Mouse (Mus musculus) C2C12 (cell line): Measurements from ENCODE around the gene Prpf19. TPM values are rescaled to one million over a fixed set of nuclear protein-coding genes. Genes with fewer than 3 reads are reported as not detected.

Source experiments
- H3K27me3 ChIP-seq: one replicate; pipeline ENCODE4 v1.6.1; 2011; ENCODE audit not compliant: control insufficient read depth, insufficient read depth, insufficient read length
- H3K36me3 ChIP-seq: one replicate; pipeline ENCODE4 v1.6.1; 2011; ENCODE audit not compliant: control insufficient read depth, insufficient read depth
- H3K4me3 ChIP-seq: one replicate; pipeline ENCODE4 v1.5.1; 2011; ENCODE audit warnings: mild to moderate bottlenecking, control low read depth; ENCODE audit not compliant: poor library complexity, insufficient read depth, severe bottlenecking
- H3K79me2 ChIP-seq: one replicate; pipeline ENCODE4 v1.6.1; 2011; ENCODE audit not compliant: control insufficient read depth, insufficient read depth
- H3K79me3 ChIP-seq: one replicate; pipeline ENCODE4 v1.6.1; 2011; ENCODE audit warnings: low read depth, control low read depth
- H3ac ChIP-seq: one replicate; pipeline ENCODE3; 2011; ENCODE audit warnings: low read depth; ENCODE audit not compliant: control insufficient read depth, insufficient read length
- CEBPB ChIP-seq: IDR thresholded peaks from one replicate; pipeline ENCODE4 v1.6.1; 2011; ENCODE audit warnings: low read depth, mild to moderate bottlenecking, control low read depth, moderate library complexity
- CTCF ChIP-seq: IDR thresholded peaks from one replicate; pipeline ENCODE4 v1.5.1; 2011; ENCODE audit not compliant: control insufficient read depth, insufficient read depth, insufficient read length
- FOSL1 ChIP-seq: IDR thresholded peaks from one replicate; pipeline ENCODE4 v1.8.0; 2011; ENCODE audit warnings: mild to moderate bottlenecking, low read length; ENCODE audit not compliant: poor library complexity, insufficient read depth, severe bottlenecking
- MAX ChIP-seq: IDR thresholded peaks from one replicate; pipeline ENCODE4 v1.6.1; 2011; ENCODE audit warnings: mild to moderate bottlenecking, control low read depth
- MYOD1 ChIP-seq: IDR thresholded peaks from one replicate; pipeline ENCODE4 v1.6.1; 2011; ENCODE audit warnings: low read depth; ENCODE audit not compliant: control insufficient read depth, insufficient read length
- MYOG ChIP-seq: IDR thresholded peaks from one replicate; pipeline ENCODE4 v1.6.1; 2011; ENCODE audit not compliant: control insufficient read depth, insufficient read length; ENCODE audit errors: extremely low read depth
- USF1 ChIP-seq: IDR thresholded peaks from one replicate; pipeline ENCODE4 v1.6.1; 2011; ENCODE audit warnings: low read depth, mild to moderate bottlenecking, control low read depth, moderate library complexity
- polyA plus RNA-seq: library from polyadenylated mRNA; unstranded; fragments of >200 nt; fragmentation: generic; extraction: Trizol; gene quantifications from one replicate; pipeline ENCODE4 v1.2.1, GENCODE M21; 2012; ENCODE audit warnings: missing spikeins

Prpf19 gene
- polyA plus RNA-seq, 1 experiment: 299 TPM

- Histone ChIP-seq H3K36me3 (peaks cover 19% of the 10 kb centered on the region), H3K27me3 (no peaks in the 10 kb centered on the region), H3ac (no peak overlapping the region), H3K4me3 (peak overlapping the region; percentile 72), H3K79me2 (peaks cover 62% of the 10 kb centered on the region), H3K79me3 (peaks cover 52% of the 10 kb centered on the region)
- TF ChIP-seq FOSL1: no peak
- TF ChIP-seq MYOD1: no peak
- TF ChIP-seq CTCF: peak; percentile 51
- TF ChIP-seq MAX: no peak
- no peak for TF ChIP-seq USF1
Observed at GRCm38 (mm10) chr19:10880085-10880974, 14.7 kb upstream of the Prpf19 start.

- Histone ChIP-seq H3ac (peak overlapping the region; percentile 78), H3K79me2 (peaks cover 55% of the 10 kb centered on the region), H3K4me3 (peak overlapping the region; percentile 72), H3K27me3 (no peaks in the 10 kb centered on the region), H3K79me3 (peaks cover 45% of the 10 kb centered on the region), H3K36me3 (peaks cover 16% of the 10 kb centered on the region)
- TF ChIP-seq MAX: peak; percentile 32
- TF ChIP-seq FOSL1: no peak
- TF ChIP-seq MYOD1: peak; percentile 63
- no peak for TF ChIP-seq USF1
Observed at GRCm38 (mm10) chr19:10880975-10881425, 14.0 kb upstream of the Prpf19 start.

GRCm38 (mm10) chr19:10881426-10882154, 13.4 kb upstream of the Prpf19 start, which contains the start of gene Tmem109:
Gene Tmem109 (minus strand): TSS chr19:10882001.
- Histone ChIP-seq H3K36me3 (peaks cover 16% of the 10 kb centered on the region), H3K27me3 (no peaks in the 10 kb centered on the region), H3ac (peak within 1 kb of the TSS; percentile 78), H3K4me3 (peak within 1 kb of the TSS; percentile 72), H3K79me3 (peaks cover 42% of the 10 kb centered on the region), H3K79me2 (peaks cover 50% of the 10 kb centered on the region)
- TF ChIP-seq USF1 (no peak), MAX (peak; percentile 83), FOSL1 (no peak), MYOG (no peak), CTCF (peak; percentile 20), CEBPB (no peak)

GRCm38 (mm10) chr19:10892201-10892600, 2.8 kb upstream of the Prpf19 start:
- Histone ChIP-seq H3K27me3 (no peaks in the 10 kb centered on the region), H3K4me3 (no peak overlapping the region), H3K79me3 (peaks cover 19% of the 10 kb centered on the region), H3ac (no peak overlapping the region), H3K79me2 (peaks cover 21% of the 10 kb centered on the region), H3K36me3 (peaks cover 2% of the 10 kb centered on the region)
- TF ChIP-seq MYOG (no peak), CTCF (no peak), USF1 (no peak), FOSL1 (no peak), CEBPB (no peak), MAX (no peak), MYOD1 (no peak)

GRCm38 (mm10) chr19:10895708-10896107, 677 bp downstream of the Prpf19 start:
- peak overlapping the region; percentile 97 for H3K4me3 ChIP-seq
- H3K27me3 ChIP-seq: no peaks in the 10 kb centered on the region
- H3ac ChIP-seq: peak overlapping the region; percentile 80
- peaks cover 36% of the 10 kb centered on the region for H3K36me3 ChIP-seq
- peaks cover 34% of the 10 kb centered on the region for H3K79me3 ChIP-seq
- TF ChIP-seq USF1 (no peak), MYOD1 (peak; percentile 2)
- H3K79me2 ChIP-seq: peaks cover 46% of the 10 kb centered on the region
